Mouse (Mus musculus) cerebellum, adult 9-11 months (tissue): ENCODE measurements around the gene Olfr1025-ps1.

Source experiments
- DNase-seq: peaks from one replicate; pipeline ENCODE4 v3.0.0; 2022

The Olfr1025-ps1 gene

DNA sequence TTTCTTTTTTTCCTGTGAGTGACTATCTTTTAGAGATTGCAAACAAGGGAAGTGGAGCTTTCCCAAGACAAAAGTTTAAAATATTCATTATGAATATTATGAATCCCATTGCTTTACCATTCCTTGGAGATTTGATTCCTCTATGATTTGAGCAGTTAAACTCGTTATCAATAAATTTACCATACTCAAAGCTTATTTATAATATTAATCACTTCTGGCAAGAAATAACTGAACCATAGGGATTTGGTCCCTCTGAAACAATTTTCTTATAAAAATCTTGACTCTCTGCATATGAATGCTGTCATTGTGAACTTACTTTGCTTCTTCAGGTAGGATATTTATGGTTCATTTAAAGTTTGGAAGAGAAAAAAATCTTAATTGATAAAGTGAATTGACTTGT lies at the start of gene Olfr1025-ps1:
TSS of gene Olfr1025-ps1 (plus strand) at position 301 of the 400 bp plus-strand sequence.
- no peak for DNase-seq

DNA sequence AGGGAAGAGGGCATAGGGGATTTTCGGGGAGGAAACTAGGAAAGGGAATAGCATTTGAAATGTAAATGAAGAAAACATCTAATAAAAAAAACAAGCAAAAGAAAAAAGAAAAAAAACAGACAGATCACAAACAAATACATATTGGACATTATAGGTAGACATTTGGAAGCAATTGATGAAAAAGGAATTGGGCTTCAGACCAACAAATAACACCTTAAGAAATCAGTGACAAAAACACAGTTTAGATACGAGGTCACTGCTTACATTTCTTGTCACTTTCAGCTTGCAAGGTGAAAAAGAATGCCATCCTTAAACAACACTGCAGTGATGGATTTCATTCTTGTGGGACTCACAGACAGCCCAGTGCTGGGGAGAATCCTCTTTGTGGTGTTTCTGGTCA lies 46.7 kb upstream of the Olfr1025-ps1 start, which contains the start of gene Olfr1022:
TSS of gene Olfr1022 (plus strand) at position 301 of the 400 bp plus-strand sequence.
- no peak for DNase-seq

DNA sequence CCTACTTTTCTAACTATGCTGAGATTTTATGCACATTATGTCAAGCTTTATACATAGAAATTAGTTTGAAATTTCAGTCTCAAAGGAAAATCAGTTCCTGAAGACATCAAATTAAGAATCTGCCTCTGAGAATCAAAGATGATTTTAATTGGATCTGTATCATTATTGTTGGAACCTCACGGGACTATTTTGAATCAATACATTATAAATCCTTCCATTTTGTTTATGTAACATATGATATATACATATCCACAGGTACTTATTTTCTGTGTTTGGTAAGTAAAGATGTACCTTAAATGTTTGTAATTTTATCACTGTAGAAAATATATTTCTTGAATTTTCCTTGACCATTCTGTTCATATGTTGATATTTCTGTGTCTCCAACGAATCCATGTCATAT lies 29.7 kb upstream of the Olfr1025-ps1 start, which contains the start of gene Olfr1023:
TSS of gene Olfr1023 (plus strand) at position 301 of the 400 bp plus-strand sequence.
- no peak for DNase-seq

DNA sequence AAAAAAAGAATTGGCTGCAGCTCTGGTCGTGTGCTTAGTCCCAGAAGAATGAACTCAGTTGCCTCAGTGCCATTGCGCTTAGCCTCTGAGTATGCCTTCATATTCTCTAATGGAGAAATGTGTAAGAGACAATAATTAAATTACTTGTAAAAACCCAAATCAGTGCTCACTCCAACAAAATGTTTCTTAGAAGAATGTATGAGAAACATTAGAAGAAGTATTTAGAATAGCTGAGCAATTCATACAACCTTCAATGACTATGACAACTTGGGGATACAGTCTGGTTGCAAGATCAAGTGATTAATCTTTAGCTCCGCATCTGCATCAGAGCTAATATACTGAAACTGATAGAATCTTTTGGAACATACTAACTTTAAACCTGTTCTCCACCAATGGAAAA lies 10.0 kb upstream of the Olfr1025-ps1 start, which contains the start of gene Olfr1024:
TSS of gene Olfr1024 (minus strand) at position 101 of the 400 bp plus-strand sequence.
- DNase-seq, result no peak

DNA sequence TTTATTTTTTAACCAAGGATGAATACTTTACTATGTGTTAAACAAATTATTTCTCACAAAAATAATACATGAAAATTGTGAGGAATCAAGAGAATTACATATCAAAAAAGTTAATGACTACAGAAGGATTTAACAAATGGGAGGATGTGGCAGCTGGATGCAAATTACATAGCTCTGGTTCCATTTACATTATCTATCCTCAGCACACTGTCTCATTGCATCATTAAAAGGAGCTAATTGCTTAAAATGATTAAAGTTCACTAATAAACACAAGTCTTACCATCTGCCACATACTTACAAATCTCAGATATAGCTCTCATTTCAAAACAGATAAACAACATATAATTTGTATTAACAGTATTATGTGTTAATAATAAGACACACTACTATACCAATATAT lies 1.8 kb upstream of the Olfr1025-ps1 start:
- DNase-seq, result no peak

DNA sequence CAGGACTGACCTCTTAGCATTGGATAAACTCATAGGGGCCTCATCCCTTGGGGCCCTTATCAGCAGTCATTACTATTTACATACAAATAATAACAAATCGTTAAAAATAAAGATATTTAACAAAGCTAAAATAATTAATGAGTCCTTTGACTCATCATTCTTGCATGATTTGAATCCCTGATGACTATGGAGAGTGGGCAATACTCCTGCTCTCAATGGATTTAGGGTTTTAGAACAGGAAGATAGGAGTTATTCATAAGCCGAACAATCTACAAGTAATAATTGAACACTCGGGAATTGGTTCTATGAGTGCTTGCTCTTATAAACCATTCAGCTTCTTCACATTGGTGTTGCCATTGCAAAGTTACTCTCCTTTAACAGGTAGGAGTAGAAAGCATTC lies 6.3 kb downstream of the Olfr1025-ps1 start, which contains the start of gene Olfr1026:
TSS of gene Olfr1026 (plus strand) at position 301 of the 400 bp plus-strand sequence.
- no peak for DNase-seq

DNA sequence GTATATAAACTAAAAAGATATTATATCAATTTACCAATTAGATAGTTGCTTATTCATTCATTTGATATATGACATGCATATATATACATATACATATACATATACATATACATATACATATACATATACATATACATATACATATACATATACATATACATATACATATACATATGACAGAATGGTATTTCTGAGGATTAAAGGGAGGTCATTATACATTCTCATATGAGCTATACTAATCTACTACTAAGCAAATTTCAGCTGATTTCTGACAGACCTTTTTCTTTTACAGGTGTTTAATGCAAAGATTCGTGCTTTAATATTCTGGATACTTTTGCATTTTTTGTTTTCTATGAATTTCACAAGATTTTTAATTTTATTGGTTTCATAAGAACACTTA lies 35.1 kb downstream of the Olfr1025-ps1 start, which contains the start of gene Olfr1028:
TSS of gene Olfr1028 (plus strand) at position 301 of the 400 bp plus-strand sequence.
- no peak for DNase-seq
